Mouse (Mus musculus) effector memory CD4-positive, alpha-beta T cell, adult 5 months (primary cell): ENCODE measurements around the gene Zfand4. TPM values are rescaled to one million over a fixed set of nuclear protein-coding genes. Genes with fewer than 3 reads are reported as not detected.

Experiments used
- polyA plus RNA-seq: library from polyadenylated mRNA; unstranded; fragments of 100-300 nt; shearing (Covaris generic); gene quantifications from one replicate; pipeline ENCODE4 v1.2.1, GENCODE M21; 2017

The Zfand4 gene
- 5.7 TPM for polyA plus RNA-seq

DNA sequence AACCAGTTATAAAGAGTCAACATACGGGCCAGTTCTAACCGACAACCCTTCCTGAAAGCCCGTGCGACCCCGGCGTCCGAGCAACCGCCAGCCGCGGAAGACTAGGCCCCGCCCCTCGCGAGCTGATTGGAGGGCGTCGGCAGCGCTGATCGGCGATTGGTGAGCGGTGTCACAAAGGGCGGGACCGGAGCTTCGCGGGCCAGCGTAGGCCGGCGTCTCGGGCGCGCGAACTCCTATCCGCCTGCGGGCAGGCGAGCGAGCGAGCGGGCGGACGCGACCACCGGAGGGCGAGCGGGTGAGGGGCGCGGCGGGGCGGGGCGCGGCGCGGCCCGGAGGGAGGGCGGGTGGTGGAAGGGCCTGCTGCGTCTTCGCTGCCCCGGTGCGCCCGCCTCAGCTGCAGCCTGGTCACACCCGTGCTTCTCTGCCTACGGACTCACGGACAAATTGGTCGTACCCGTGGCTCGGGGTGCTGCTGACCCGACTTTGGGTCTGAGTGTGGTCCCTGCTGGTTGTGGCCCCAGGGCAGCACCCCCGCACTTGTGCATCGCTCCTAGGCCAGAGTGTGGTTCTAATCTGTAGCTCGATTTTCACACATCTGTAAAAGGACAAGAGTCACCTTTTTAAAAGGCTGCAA is at the start of gene Zfand4:
Gene Zfand4 (plus strand): TSS at position 205 of the 634 bp plus-strand sequence.

DNA sequence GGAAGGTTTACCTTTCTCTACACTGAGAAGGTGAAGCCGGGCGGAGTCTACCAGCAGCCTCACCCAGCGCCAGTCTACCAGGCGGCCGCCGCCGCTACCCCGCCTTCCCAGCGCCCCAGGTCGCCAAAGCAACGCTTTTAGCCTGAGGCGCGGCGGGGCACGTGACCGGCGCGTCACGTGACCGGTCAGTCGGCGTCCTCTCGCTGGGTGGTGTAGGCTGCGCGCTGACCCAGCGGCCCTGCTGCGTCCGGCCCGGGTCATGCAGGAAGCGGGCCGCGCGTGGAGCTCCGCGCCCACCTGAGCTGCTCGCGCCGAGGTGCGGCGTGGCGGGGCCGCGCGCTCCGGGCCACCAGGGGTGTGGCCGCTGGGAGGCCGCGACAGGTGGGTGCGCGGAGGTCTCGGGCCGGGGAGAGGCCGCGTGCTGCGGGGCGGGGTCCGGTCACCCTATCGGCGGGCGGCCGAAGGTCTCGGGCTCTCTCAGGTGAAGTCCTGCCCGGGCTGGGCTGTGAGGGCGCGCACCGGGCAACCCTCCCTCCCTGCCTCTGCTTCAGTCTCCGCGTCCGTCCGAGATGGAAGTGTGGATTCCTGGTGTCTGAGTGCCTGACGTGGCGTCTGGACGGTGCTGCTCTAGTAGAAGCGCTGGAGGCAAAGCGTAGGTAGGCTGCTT is 73.9 kb downstream of the Zfand4 start, which contains the start of gene March8:
Gene March8 (plus strand): TSS at position 190 of the 667 bp plus-strand sequence.

Other genes starting within 250 kb of the Zfand4 start
- 13.6 TPM for gene Tmcc1, start 70.7 kb upstream of the Zfand4 start, polyA plus RNA-seq
- 57.9 TPM for gene Washc2, start 56.2 kb upstream of the Zfand4 start, polyA plus RNA-seq
- 1.8 TPM for gene March8, start 73.8 kb downstream of the Zfand4 start, polyA plus RNA-seq
- gene Alox5, start 197.0 kb downstream of the Zfand4 start, polyA plus RNA-seq, result not detected
- not detected for gene Olfr211, start 224.9 kb downstream of the Zfand4 start, polyA plus RNA-seq
- not detected for gene Olfr212, start 242.3 kb downstream of the Zfand4 start, polyA plus RNA-seq